Mouse (Mus musculus) testis, postnatal 14 days (tissue): ENCODE data around the gene Hoxb3.

Source experiments
- DNase-seq: peaks from one replicate; pipeline ENCODE4 v3.0.0; 2021; ENCODE audit warnings: low spot score

The Hoxb3 gene

DNA sequence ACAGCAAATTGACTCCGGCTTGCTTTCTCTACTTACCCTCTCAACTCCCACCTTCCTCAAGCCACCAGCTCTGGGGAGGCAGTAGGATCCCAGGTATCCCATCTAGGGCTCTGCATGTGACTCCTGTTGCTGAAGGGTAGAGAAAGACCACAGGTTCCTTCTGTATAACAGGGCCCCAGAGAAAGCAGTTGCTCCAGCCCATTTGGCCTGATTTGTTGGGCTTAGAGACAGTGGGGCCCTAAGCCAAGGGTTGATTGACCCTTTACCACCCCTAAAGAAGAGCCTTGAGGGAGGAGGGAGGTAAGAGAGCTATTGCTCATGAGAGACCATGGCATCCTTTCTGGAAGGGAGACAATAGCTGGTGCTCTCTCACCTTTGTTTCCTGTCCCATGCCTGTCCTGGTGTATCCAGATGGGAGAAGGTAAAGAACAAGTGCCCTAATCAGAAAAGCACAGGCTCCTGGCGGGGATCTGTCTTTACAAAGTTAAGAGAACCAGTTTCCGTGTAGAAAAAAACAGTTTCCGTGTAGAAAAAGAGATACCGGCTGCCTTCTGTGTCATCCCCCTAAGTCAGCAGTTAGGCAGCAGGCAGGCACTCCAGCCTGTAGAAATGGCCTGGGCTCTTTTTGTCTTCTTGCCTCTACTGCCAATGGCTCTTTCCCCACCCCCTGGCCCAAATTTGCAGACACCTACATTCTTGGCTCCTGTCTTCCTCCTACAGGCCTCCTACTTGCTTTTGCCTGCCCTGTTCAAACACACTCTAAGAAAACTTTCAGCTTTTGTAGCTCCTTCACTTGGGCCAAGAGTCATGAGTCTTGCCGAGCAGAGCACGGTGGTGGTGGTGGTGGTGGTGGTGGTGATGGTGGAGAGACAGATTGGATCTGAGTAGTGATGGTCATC lies 16.1 kb downstream of the Hoxb3 start:
- DNase-seq: no peak

DNA sequence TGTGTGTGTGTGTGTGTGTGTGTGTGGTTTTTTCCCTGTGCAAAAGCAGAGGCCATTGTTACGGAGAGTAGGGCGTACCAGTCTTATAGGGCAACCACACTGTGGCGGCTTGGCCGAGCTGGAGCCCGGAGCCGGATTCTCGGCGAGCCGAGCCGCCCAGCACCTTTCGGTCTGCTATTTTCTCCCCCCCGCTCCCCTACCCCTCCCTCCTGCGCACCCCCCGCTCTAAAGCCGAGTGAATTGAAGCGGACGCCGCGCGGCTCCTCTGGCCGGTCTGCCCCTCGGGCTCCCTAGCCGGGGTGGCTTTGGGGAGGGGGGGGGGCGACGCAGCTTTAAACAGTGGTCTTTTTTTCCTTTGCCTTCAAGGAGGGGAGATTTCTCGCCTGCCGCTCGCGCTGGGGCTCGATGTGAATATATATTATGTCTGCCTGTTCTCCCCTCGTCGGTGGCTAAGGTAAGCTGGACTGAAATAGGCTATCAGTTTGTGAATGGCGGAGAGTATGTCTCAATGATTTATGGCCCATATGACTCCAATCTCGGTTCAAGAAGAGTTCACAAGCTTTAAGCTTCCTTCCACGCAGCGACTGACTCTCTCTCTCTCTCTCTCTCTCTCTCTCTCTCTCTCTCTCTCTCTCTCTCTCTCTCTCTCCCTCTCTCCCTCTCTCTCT lies 17.7 kb downstream of the Hoxb3 start:
- no peak for DNase-seq

DNA sequence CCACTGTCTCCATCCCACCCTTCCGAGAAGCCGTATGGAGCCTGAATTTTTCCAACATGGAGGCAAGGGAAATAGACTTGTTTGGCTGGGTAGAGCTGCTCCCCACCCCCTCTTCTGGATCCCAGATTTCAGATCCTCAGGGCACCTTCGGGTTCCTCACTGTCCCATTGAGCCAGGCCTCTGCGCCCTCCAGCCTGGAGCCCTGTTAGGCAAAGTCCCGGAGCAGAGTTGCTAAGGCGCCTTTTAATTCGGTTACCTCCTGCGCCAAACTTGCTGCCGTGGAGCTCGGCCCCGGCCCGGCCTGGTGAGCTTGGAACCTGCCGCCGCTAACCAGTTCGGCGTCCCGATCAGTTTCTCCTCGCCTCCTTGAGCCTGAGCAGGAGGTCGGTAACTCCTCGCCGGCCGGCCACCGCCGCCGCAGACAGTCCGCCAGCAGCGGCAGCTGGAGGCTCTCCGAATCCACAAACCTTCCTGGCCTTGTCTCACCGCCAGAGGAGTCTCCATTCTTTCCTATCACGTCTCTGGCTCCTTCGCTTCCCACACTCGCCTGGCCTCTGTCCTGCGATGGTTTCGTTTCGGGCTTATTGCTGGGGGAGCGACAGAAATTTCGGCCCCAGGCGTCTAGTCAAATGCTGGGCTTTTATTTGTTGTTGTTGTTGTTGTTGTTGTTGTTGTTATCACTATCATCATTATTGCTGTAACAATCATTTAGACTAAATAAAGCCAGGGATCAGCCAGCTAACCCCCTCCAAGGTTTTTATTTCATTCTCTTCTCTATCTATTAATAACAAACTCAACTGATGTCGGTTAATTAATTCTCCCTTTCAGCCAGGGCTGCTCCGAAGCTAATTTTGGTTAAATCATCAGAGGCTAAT lies 18.8 kb downstream of the Hoxb3 start:
- no peak for DNase-seq

DNA sequence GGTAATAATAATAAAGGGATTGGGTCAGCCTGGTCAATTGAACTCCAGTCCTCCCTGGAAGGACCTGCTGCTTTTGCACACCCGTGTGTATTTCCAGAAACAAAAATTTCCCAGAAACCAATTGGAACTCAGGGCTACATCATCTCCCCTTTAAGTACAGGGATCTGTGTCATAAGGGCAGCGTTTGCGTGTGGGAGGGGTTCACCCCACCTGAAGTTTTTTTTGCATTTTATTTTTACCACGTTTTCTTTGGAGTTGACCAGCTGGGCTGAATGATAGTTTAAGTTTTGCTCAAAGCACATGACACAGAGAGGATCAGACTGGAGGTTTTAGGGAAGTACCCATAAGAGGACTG lies 19.4 kb downstream of the Hoxb3 start:
- DNase-seq: no peak

DNA sequence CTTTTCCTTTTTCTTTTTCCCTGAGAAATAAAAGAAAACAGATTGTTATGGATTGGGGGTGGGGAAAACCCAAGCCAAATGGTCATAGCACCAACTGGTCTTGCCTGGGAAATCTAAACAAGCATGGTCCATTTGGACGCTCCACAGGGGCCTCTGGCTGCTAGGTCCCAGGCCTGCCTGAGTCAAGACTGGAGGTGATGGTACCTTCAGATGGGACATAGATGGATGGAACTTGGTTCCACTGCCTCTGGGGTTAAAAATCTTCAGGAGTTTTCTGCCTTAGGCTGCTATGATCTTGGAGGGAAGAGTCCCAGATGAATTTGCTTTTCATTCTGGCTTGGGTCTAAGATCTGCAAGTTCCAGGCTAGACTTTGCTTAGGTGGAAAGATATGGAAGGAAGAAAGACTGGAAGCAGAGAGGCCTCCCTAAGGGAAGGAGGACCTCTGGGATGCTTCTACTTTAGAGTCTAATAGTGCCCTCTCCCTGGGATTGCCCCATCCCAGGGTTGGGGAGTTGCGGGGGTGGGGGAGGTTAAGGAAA lies 20.1 kb downstream of the Hoxb3 start:
- no peak for DNase-seq

DNA sequence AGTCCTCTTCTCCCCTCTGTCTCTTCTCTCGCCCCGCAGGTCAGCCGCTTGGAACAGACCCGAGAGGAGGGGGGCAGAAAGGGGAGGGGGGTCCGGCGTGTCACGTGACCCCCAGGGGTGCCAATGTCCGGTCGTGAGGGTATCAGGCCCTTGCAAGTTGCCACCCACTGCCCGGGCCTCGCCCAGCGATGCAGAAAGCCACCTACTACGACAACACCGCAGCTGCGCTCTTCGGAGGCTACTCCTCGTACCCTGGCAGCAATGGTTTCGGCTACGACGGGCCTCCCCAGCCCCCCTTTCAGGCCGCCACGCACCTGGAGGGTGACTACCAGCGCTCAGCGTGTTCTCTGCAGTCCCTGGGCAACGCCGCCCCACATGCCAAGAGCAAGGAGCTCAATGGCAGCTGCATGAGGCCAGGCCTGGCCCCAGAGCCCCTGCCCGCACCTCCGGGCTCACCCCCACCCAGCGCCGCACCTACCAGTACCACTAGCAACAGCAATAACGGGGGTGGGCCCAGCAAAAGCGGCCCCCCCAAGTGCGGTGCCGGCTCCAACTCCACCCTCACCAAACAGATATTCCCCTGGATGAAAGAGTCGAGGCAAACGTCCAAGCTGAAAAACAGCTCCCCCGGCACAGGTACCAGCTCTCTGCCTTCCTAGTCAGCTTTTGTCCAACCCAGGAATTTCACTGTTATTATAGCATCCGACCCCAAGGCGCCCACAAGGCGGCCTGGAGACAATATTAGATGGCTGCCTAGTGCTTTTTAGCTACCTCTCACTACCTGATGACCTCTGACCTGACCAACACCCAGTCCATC lies 21.1 kb downstream of the Hoxb3 start:
- DNase-seq: no peak

DNA sequence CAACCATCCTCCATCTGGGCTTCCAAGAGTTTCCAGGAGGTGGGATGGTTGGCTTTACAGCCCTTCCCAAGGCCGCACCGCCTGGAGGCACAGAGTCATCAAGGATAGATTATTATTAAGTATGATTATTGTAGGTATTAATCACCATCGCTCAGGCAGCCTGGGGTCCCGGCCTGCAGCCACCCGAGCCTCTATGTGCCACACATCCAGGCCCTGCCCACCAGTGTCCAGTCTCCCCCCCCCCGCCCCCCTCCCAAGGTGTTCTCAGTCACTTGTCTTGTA lies 21.7 kb downstream of the Hoxb3 start:
- DNase-seq: no peak

DNA sequence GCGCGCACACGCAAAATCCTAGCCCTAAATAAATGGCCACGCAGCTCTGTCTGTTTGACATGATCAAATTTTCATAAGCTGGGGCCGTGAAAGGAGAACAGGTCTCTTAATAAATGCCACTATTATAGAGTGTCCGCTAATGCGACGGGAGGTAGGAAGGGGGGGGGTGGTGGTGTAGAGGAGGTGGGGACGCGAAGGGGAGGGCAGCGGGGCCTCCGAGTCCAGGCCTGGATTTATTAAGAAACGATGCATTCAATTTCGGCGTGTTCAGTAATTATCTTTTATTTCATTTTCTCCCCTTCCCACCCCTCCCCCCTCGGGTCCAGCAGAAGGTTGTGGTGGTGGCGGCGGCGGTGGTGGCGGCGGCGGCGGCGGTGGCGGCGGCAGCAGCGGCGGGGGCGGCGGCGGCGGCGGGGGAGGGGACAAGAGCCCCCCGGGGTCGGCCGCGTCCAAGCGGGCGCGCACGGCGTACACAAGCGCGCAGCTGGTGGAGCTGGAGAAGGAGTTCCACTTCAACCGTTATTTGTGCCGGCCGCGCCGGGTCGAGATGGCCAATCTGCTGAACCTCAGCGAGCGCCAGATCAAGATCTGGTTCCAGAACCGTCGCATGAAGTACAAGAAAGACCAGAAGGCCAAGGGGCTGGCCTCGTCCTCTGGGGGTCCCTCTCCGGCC lies 22.2 kb downstream of the Hoxb3 start:
- DNase-seq: no peak

DNA sequence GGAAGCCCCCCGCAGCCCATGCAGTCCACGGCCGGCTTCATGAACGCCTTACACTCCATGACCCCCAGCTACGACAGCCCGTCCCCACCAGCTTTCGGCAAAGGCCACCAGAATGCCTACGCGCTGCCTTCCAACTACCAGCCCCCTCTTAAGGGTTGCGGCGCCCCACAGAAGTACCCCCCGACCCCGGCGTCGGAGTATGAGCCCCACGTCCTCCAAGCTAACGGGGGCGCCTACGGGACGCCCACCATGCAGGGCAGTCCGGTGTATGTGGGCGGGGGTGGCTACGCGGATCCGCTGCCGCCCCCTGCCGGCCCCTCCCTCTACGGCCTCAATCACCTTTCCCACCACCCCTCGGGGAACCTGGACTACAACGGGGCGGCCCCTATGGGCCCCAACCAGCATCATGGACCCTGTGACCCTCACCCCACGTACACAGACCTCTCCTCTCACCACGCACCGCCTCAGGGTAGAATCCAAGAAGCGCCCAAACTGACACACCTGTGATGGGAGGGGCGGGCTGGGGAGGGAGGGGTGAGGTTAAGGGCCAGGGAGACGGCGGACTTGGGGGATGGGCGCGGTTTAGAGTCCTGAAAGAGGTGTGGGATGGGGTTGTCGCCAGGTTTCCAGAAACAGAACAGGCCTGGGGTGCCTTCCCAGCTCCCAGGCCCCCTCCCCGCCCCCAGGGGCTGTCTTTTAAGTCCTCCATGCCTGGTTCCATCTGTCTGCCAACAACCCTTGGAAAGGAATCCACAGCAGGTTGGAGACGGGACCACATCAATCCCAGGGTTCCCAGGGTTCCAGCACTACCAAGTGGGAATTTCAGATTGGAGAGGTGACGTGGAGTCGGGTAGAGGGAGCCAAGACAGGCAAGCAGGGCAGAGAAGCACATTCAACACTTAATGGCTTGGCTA lies 23.0 kb downstream of the Hoxb3 start:
- DNase-seq: no peak

DNA sequence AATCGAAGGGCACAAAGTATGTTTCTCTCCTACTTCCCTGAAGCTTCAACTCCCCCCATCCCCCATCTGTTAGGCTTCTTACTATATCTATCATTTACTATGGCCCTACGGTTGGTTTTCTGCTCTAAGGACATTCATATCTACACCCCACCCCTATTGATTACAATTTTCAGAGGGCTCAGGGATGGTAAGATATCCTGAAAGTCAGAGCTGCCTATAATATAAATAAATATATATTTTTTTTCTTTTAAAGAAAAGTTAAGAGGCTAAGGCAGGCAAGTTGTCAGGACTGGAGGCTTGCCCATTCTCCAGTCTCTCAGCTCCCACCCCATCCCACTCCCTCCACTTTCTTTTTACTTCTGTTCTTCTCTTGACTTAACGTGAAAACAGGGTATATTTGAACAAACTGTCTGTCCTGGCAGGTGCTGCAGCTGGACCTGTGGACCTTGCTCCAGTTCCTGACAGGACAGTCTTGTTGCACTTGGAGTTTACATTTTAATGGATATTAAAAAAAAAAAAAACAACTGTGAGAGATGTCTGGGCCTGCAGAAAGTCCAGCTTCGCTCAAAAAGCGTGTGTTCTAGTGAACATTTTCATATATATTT lies 23.9 kb downstream of the Hoxb3 start:
- no peak for DNase-seq

DNA sequence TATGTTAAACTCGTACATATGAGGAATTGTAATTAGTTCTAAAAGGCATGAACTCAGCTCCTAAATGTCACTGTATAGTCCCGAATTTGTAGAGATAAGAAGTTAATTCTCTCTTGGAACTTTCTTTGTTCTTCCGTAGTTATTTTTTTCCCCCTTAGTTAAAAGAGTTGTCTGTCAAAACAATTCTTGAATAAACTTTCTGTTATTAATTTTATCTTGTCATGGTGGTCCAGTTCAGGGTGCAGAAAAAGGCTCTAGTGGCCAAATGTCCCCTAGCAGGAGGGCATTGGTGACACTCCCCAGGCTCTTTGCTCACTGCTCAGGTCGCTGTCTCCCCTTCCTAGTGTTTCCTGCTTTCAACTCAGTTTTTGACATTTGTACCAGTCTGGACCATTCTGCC lies 24.6 kb downstream of the Hoxb3 start:
- no peak for DNase-seq

DNA sequence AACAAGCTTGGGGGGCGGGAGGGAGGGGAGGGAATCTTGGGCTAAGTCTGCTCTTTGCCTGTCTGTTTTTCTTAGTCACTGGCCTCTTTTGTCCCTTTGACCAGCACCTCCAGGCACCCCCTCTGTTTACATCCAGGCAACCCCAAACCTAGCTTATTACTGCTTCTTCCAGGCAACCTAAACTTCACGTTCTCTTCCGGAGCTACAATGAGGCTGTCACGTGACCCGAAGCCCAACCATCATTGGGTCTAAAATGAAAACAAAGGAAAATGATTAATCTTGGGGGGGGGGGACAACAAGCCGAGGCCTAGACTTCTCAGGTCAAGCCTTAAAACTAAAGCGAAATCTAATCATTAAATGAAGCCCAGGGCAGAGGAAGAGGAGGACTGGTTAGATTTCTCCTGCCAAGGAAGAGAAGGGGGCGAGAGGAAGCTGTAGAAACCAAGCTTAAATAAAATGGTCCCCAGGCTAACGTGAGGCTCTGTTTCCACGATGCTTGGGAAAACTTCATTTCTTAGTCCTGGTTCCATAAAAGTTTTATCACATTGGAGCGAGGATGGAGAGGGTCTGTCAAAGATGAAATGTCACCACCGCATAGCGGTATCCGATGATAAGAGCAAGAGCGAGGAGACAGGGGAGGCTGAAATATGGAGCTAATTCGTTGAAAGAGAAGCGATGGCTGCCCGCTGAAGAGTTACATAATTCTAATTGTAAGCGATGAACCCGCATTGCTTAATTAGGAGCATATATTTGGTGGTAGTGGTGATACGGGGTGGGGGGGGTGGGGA lies 25.2 kb downstream of the Hoxb3 start:
- no peak for DNase-seq

DNA sequence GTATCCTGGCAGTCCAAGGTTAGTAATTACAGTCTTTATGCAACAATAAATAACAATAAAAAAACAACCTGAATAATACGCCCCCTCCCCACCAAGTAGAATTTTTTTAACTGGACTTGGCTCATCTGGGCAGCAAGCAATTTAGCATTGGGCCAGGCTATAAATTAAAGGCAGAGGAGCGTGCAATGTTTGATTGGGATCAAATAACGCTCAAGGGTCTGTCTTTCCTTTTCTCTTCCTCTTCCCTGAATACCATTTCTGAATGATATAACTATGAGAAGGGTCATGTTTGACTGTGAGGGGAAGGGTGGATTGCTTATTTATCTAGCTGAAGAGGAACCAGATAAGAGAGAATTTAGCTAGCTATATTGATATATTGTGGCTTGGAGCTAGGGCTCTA lies 25.9 kb downstream of the Hoxb3 start:
- DNase-seq: no peak

DNA sequence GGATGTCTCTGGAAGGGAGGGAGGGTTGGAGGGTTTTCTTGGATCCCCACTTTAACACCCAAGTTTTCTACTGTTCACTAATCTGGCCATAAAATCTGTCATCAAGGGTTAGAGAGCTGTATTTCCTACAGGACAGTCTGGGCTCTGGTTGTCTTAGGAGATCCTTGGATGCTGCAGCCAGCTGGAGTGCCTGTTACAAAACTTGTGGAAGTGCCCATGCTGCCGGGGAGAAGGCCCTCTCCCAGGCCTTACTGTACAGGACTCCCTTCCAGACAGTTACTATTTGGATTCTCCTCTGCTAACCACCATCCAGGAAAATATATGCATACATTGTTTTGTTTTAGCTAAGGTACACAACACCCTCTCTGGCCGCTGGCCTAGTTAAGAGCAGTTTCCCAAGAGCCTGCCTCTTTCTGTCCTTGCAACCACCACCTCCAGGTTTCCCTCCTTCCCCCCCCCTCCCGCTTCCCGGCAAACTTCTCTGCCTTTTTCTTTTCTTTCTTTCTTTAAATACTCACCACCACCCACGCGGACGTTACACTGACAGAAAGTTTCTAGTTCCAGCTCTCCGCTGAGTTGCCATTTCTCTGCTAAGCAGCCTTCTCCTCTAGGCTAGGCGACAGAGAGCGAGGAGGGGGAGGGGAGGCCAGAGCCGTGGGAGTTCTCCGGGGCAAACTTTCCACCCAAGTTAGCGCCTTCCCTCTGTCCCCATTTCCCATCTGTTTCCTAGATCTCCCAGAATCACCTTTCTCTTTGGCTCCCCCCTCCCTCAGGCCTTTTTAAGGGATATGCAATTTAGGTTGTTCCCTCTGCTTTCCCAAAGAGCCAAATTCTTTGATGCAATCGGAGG lies 26.6 kb downstream of the Hoxb3 start:
- no peak for DNase-seq

DNA sequence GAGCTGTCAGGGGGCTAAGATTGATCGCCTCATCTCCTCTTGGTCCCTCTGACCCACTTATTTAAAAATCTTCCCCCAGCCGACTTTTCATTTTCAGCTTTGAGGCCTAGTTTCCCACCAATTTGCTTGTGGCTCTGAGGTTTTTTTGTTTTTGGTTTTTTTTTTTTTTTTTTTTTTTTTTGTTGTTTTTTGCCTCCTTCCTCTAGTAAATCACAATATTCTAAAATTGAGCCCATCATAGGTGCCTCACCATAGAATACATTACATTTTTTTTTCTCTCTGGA lies 27.2 kb downstream of the Hoxb3 start, which contains the start of gene Hoxb2:
Hoxb2 (plus strand) TSS at position 185 of the 284 bp plus-strand sequence.
- no peak for DNase-seq

DNA sequence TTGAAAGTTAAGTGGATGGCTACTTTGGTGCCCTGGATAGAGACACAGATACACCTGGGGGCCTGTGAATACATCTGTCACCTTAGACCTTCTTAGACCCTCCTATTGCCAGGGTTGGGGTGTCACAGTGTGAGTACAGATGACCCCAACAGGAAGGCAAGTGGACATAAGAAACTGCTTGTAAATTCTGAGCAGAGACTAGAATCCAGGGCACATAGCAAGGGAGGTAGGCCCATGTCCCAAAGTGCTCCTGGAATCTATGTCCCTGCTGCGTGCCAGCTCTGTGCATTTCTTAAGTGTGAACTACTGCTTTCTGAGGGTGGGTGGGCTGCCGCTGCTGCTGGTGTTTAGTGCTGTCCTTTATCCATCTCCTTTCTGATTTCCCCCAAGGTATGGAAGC lies 27.7 kb downstream of the Hoxb3 start:
- DNase-seq: no peak

DNA sequence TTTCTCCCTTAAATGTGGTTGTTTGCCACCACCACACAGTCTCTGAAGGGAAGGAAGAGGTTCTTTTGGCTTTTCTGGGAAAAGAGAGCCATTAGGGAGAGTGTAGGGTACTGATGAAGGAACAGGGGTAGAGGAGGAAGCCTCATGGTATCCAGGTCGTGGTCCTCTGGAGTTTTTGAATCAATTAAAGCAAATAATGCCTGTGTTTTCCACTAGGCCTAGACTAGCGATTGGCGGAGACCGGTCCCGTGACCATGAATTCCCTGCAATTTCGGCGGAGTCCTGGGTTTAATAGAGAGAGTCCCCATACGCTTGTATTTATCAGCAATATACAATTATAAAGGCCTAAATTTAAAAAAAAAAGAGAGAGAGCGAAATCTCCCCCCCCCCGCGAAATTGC lies 28.2 kb downstream of the Hoxb3 start:
- no peak for DNase-seq

DNA sequence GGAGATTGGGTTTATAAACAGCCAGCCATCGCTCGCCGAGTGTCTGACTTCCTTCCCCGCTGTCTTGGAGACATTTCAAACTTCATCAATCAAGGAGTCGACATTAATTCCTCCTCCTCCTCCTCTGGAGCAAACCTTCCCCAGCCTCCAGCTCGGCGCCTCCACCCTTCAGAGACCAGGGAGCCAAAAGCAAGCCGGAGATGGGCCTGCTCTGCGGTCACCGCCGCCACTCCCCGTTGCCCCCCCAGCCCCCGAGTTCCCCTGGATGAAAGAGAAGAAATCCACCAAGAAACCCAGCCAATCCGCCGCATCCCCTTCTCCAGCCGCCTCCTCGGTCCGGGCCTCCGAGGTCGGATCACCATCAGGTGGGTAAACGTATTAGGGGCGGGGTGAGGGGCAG lies 28.7 kb downstream of the Hoxb3 start:
- no peak for DNase-seq
